Mouse (Mus musculus) spleen, adult 2 months (tissue): ENCODE measurements at regions not wholly inside any gene's neighbourhood (a gene's known extent, or its start where the extent isn't known, plus 50 kb on each side); places are given as distances from the start of the nearest gene placed in this dataset.

Experiments
- DNase-seq, 2 experiments: peaks; one replicate each; pipeline versions ENCODE4 v3.0.0 to v3.0.0-alpha.2; 2012 to 2021; ENCODE audit warnings: low spot score in 2 of 2, low read depth in 1 of 2
- H3K27ac ChIP-seq: fragments of 200-500 bp; 2 replicates; pipeline ENCODE4 v1.5.1; 2012; ENCODE audit warnings: low read length, inconsistent platforms; ENCODE audit not compliant: insufficient read depth
- H3K27me3 ChIP-seq: fragments of 200-500 bp; 2 replicates; pipeline ENCODE4 v1.6.1; 2012; ENCODE audit warnings: mild to moderate bottlenecking, moderate library complexity, low read length, inconsistent platforms; ENCODE audit not compliant: control insufficient read depth, insufficient read depth
- H3K36me3 ChIP-seq: fragments of 200-500 bp; 2 replicates; pipeline ENCODE4 v1.6.1; 2012; ENCODE audit warnings: mild to moderate bottlenecking, low read length, inconsistent platforms; ENCODE audit not compliant: control insufficient read depth, insufficient read depth
- H3K4me1 ChIP-seq: fragments of 200-500 bp; 2 replicates; pipeline ENCODE4 v1.6.1; 2011; ENCODE audit warnings: inconsistent platforms; ENCODE audit not compliant: control insufficient read depth, insufficient read depth, insufficient read length
- H3K4me3 ChIP-seq: fragments of 200-500 bp; 2 replicates; pipeline ENCODE4 v1.5.1; 2011; ENCODE audit warnings: mild to moderate bottlenecking, inconsistent platforms; ENCODE audit not compliant: insufficient read depth, insufficient read length; ENCODE audit errors: extremely low read depth
- CTCF ChIP-seq: fragments of 200-500 bp; IDR thresholded peaks from 2 replicates; pipeline ENCODE4 v1.5.1; 2011; ENCODE audit warnings: mild to moderate bottlenecking, inconsistent platforms; ENCODE audit not compliant: insufficient read depth, insufficient read length, insufficient replicate concordance; ENCODE audit errors: extremely low read depth
- POLR2A ChIP-seq: fragments of 200-500 bp; IDR thresholded peaks from 2 replicates; pipeline ENCODE4 v1.6.1; 2011; ENCODE audit warnings: low read depth, low read length, inconsistent platforms
- WGBS: fragments of 180-500 bp; shearing (Covaris S2); methylation state at CpG from one replicate; pipeline ENCODE4 v1.1.7; 2018; 5-methylcytosine and 5-hydroxymethylcytosine counted together

DNA sequence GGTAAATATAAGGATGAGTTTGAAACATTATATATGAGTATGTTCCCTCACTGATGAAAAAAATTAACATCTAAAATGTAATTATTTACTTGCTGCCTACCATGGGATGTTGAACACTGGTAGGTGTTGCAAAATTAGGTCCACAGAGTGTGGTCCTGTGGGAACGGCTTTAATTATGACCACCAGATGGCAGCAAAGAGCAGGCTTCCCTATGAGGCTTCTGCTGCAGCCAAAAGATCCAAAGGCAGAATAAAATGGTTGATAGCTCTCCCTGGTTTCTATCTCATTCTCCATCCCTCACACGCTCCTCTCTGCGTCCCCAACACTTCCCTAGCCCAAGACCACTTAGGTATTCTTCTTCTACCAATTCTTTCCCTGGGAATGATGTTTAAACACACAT is 54.6 kb upstream of the Cit start:
- H3K4me1 ChIP-seq = no peaks in the 10 kb centered on the region
- WGBS = 13% methylated on average over 3 of the region's 3 CpGs
- DNase-seq = peak; percentile 14 to 43
- H3K36me3 ChIP-seq = no peaks in the 10 kb centered on the region
- no peaks in the 10 kb centered on the region for H3K27me3 ChIP-seq
- H3K27ac ChIP-seq = no peak overlapping the region
- TF ChIP-seq POLR2A (no peak), CTCF (peak; percentile 68; the same call in 1 of the 2 replicates)
- H3K4me3 ChIP-seq = no peak overlapping the region
